Mouse (Mus musculus): ENCODE measurements around the gene Ybx2.
A peak's percentile ranks its signal among the peaks of the same experiment; 100 is the strongest.

The Ybx2 gene

GRCm38 (mm10) chr11:69964650-69965270, 29.2 kb downstream of the Ybx2 start, which contains the start of gene Cldn7:
Cldn7 (plus strand) TSS chr11:69964779.
- DNase-seq (ENCODE audit: low read depth) = no peak

- DNase-seq (ENCODE audit: low read depth) = no peak
These were observed 29.8 kb downstream of the Ybx2 start for GRCm38 (mm10) chr11:69965271-69966005.

GRCm38 (mm10) chr11:69966006-69966859, 30.6 kb downstream of the Ybx2 start:
- no peak for DNase-seq (ENCODE audit: low read depth)

- DNase-seq (ENCODE audit: low read depth) = no peak
These were observed 31.4 kb downstream of the Ybx2 start for GRCm38 (mm10) chr11:69966860-69967517.

GRCm38 (mm10) chr11:69968793-69969192, 33.2 kb downstream of the Ybx2 start:
- DNase-seq (ENCODE audit: low read depth) = no peak

- DNase-seq (ENCODE audit: low read depth) = no peak
These were observed 34.6 kb downstream of the Ybx2 start for GRCm38 (mm10) chr11:69970222-69970621.

- no peak for DNase-seq (ENCODE audit: low read depth)
These were observed 35.2 kb downstream of the Ybx2 start for GRCm38 (mm10) chr11:69970775-69971174.

GRCm38 (mm10) chr11:69974907-69975306, 39.3 kb downstream of the Ybx2 start:
- DNase-seq (ENCODE audit: low read depth) = no peak

- no peak for DNase-seq (ENCODE audit: low read depth)
These were observed 40.7 kb downstream of the Ybx2 start for GRCm38 (mm10) chr11:69976271-69976670.

GRCm38 (mm10) chr11:69979827-69980195, 44.2 kb downstream of the Ybx2 start:
- DNase-seq (ENCODE audit: low read depth) = no peak

- peak; percentile 98 for DNase-seq (ENCODE audit: low read depth)
These were observed 44.9 kb downstream of the Ybx2 start for GRCm38 (mm10) chr11:69980196-69981140.

GRCm38 (mm10) chr11:69981141-69981762, 45.7 kb downstream of the Ybx2 start, which contains the start of gene Ctdnep1:
Ctdnep1 (plus strand) TSS chr11:69981156.
- DNase-seq (ENCODE audit: low read depth) = no peak

- no peak for DNase-seq (ENCODE audit: low read depth)
These were observed 46.6 kb downstream of the Ybx2 start, which contains the start of gene Elp5 for GRCm38 (mm10) chr11:69982225-69982624. Elp5 (minus strand) TSS chr11:69982517.

GRCm38 (mm10) chr11:69982877-69983276, 47.3 kb downstream of the Ybx2 start:
- DNase-seq (ENCODE audit: low read depth) = no peak

GRCm38 (mm10) chr11:69983377-69983776, 47.8 kb downstream of the Ybx2 start:
- no peak for DNase-seq (ENCODE audit: low read depth)

GRCm38 (mm10) chr11:69984431-69984830, 48.8 kb downstream of the Ybx2 start:
- DNase-seq (ENCODE audit: low read depth) = no peak

- no peak for DNase-seq (ENCODE audit: low read depth)
These were observed 54.4 kb downstream of the Ybx2 start for GRCm38 (mm10) chr11:69989949-69990348.
